Mouse (Mus musculus): Measurements from ENCODE around the gene Card19.

DNA sequence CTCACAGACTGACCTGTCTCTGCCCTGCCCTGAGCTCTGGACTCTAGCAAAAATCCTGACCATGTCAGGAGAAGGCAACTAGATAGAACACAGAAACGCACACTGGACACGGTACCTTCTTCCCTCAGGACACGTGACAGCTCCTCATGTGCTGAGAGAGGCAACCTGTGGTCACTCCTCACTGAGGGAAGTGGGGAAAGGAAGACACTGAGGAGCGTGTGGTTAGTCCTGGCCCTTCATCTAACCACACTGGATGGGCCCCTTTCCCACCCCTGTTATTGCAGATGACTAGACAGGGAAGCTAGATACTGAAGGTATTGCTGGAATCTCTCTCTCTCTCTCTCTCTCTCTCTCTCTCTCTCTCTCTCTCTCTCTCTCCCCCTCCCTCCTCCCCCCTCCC is 53.1 kb downstream of the Card19 start:
- TF ChIP-seq CTCF (conservative IDR thresholded peaks at IDR 0.05; ENCODE audit: low read length), result no peak
- TF ChIP-seq NANOG (IDR thresholded peaks at IDR 0.05; ENCODE audit: borderline replicate concordance, low read length), result no peak
